Mouse (Mus musculus) ZHBTc4 (cell line): ENCODE results near the gene Gnb2.

ENCODE experiments used
- DNase-seq: peaks from one replicate; pipeline ENCODE4 v3.0.0-alpha.2; 2011; ENCODE audit warnings: low read depth, low spot score

The Gnb2 gene

DNA sequence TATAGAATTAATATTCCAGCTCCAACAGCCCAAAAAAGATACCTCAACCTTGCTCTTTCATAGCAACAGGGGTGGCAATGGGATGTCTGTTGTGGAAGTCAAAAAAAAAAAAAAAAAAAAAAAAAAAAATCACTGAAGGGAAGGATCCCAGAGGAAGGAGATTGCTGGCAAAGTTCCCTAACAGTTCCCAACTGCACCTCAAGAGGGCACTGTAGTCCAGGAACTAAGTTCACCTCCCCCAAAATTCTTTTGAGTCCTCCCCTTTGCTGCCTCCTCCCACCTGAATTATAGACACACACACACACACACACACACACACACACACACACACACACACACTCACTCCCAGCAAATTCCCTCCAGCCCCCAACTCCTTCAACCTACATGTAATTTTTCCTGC is 52.2 kb downstream of the Gnb2 start:
- peak; percentile 84 for DNase-seq
